Mouse (Mus musculus): ENCODE measurements around the gene Kbtbd6.

DNA sequence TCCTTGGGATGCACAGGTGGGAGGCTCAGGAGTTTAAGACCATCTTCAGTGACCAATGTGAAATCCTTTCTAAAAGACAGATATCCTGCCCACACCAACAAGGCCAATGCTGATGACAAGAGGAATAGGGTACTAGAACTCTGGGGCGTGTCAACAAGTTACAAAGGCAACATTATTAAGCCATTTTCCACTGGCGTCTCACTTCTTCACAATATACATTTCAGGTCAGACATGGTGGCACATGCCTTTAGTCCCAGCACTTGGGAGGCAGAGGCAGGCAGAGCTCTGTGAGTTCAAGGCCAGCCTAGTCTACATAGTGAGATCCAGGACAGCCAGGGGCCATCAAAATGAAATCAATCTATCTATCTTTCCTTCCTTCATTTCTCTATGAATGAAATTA is 21.7 kb downstream of the Kbtbd6 start:
- TF ChIP-seq CTCF (IDR thresholded peaks at IDR 0.05), result no peak
- no peak for TF ChIP-seq EP300 (IDR thresholded peaks at IDR 0.05)
